In genomic region chr17:12231087-12231486, GRCm38 (mm10) we compare ENCODE assay signal across 23 mouse cellular contexts.
A peak's percentile ranks its signal among the peaks of the same experiment; 100 is the strongest.
DNase-seq lines count a peak whose midpoint lies in the region; ATAC-seq and TF ChIP-seq lines count a peak whose summit lies in the region.
"Had no signal": no experiment of that assay in that cellular context is flagged by ENCODE, and none has a peak within 500 bp of the region (broad histone marks: within the 10 kb centered on the region; RNA-seq: fewer than 3 reads in every experiment).

No protein-coding gene starts in this region.

- peak overlapping the region; percentile 76 for H3K27ac ChIP-seq in forebrain, postnatal 0 days (ENCODE audit: low read depth, low read length)
- H3K27ac ChIP-seq in forebrain, embryonic 13.5 days, result no peak overlapping the region
- H3K27ac ChIP-seq in intestine, embryonic 14.5 days (ENCODE audit: low read depth), result no peak overlapping the region
- no peak overlapping the region for H3K27ac ChIP-seq in heart, embryonic 10.5 days
- H3K27ac ChIP-seq: embryonic facial prominence, embryonic 15.5 days; heart, adult 2 months; hindbrain, embryonic 15.5 days had no signal

- DNase-seq in forebrain, postnatal 0 days, result no peak
- peak; percentile 2 for DNase-seq in 416B (ENCODE audit: low read depth)
- no peak for DNase-seq in intestine, embryonic 14.5 days (ENCODE audit: low spot score)
- DNase-seq in large intestine, adult 2 months (ENCODE audit: low read depth, low spot score), result peak; percentile 22
- no peak for DNase-seq in adrenal gland, adult 8-10 months
- DNase-seq in heart, embryonic 10.5 days (ENCODE audit: low spot score), result no peak
- DNase-seq in frontal cortex, postnatal 25 days (ENCODE audit: low spot score in 2 of 2), result no peak
- DNase-seq: adrenal gland, adult 2 months; adrenal gland, postnatal 36 days; cerebellum, adult 11 months; cerebellum, adult 8-10 months; cerebellum, postnatal 14 days; embryo, embryonic 11 days; gastrocnemius, postnatal 14 days; heart, adult 2 months; heart, postnatal 36 days; kidney, adult 2 months had no signal

- WGBS in forebrain, postnatal 0 days, result 93% methylated on average over 7 of the region's 7 CpGs
- WGBS in forebrain, embryonic 13.5 days, result 93% methylated on average over 7 of the region's 7 CpGs
- 75% methylated on average over 7 of the region's 7 CpGs for WGBS in intestine, embryonic 14.5 days
- WGBS in large intestine, adult 2 months, result 37% methylated on average over 7 of the region's 7 CpGs
- 92% methylated on average over 7 of the region's 7 CpGs for WGBS in heart, embryonic 10.5 days

- no peaks in the 10 kb centered on the region for H3K27me3 ChIP-seq in forebrain, postnatal 0 days (ENCODE audit: insufficient read depth, low read length)
- H3K27me3 ChIP-seq in forebrain, embryonic 13.5 days, result no peaks in the 10 kb centered on the region
- H3K27me3 ChIP-seq in intestine, embryonic 14.5 days (replicated peaks; ENCODE audit: control insufficient read depth, insufficient read depth, low read length), result no peaks in the 10 kb centered on the region
- H3K27me3 ChIP-seq in heart, embryonic 10.5 days (ENCODE audit: insufficient read depth, poor library complexity, severe bottlenecking), result no peaks in the 10 kb centered on the region
- H3K27me3 ChIP-seq: embryonic facial prominence, embryonic 15.5 days; heart, embryonic 12.5 days; hindbrain, embryonic 15.5 days had no signal

- H3K4me2 ChIP-seq in forebrain, postnatal 0 days (ENCODE audit: low read depth), result no peak overlapping the region
- H3K4me2 ChIP-seq in forebrain, embryonic 13.5 days, result no peak overlapping the region
- H3K4me2 ChIP-seq in intestine, embryonic 14.5 days (ENCODE audit: low read length), result no peak overlapping the region
- H3K4me2 ChIP-seq: embryonic facial prominence, embryonic 15.5 days; heart, embryonic 12.5 days; hindbrain, embryonic 15.5 days had no signal

- H3K9me3 ChIP-seq in forebrain, postnatal 0 days (ENCODE audit: low read length), result no peaks in the 10 kb centered on the region
- H3K9me3 ChIP-seq in forebrain, embryonic 13.5 days (replicated peaks), result no peaks in the 10 kb centered on the region
- H3K9me3 ChIP-seq in intestine, embryonic 14.5 days (ENCODE audit: control insufficient read depth, low read length), result no peaks in the 10 kb centered on the region
- H3K9me3 ChIP-seq in heart, embryonic 10.5 days, result no peaks in the 10 kb centered on the region
- H3K9me3 ChIP-seq: embryonic facial prominence, embryonic 15.5 days; G1E; heart, embryonic 12.5 days; hindbrain, embryonic 15.5 days had no signal

- H3K4me3 ChIP-seq in forebrain, postnatal 0 days (ENCODE audit: low read depth, low read length), result no peak overlapping the region
- H3K4me3 ChIP-seq in forebrain, embryonic 13.5 days, result no peak overlapping the region
- H3K4me3 ChIP-seq in intestine, embryonic 14.5 days (ENCODE audit: low read depth, low read length), result no peak overlapping the region
- no peak overlapping the region for H3K4me3 ChIP-seq in heart, embryonic 10.5 days
- H3K4me3 ChIP-seq: embryonic facial prominence, embryonic 15.5 days; heart, adult 2 months; heart, embryonic 12.5 days; hindbrain, embryonic 15.5 days had no signal

- peaks cover 72% of the 10 kb centered on the region for H3K36me3 ChIP-seq in forebrain, postnatal 0 days (ENCODE audit: insufficient read depth)
- H3K36me3 ChIP-seq in forebrain, embryonic 13.5 days (ENCODE audit: poor library complexity, severe bottlenecking), result peaks cover 87% of the 10 kb centered on the region
- H3K36me3 ChIP-seq in intestine, embryonic 14.5 days (ENCODE audit: control insufficient read depth, insufficient read depth, low read length), result peaks cover 93% of the 10 kb centered on the region
- peaks cover 95% of the 10 kb centered on the region for H3K36me3 ChIP-seq in heart, embryonic 10.5 days

- H3K9ac ChIP-seq in forebrain, postnatal 0 days, result no peak overlapping the region
- H3K9ac ChIP-seq in forebrain, embryonic 13.5 days, result no peak overlapping the region
- no peak overlapping the region for H3K9ac ChIP-seq in intestine, embryonic 14.5 days (ENCODE audit: low read length)
- H3K9ac ChIP-seq: embryonic facial prominence, embryonic 15.5 days; heart, embryonic 12.5 days; hindbrain, embryonic 15.5 days had no signal

- TF ChIP-seq CTCF in forebrain, postnatal 0 days (IDR thresholded peaks at IDR 0.05; ENCODE audit: low read depth), result no peak

- H3K4me1 ChIP-seq in forebrain, postnatal 0 days (ENCODE audit: insufficient read depth), result peaks cover 5% of the 10 kb centered on the region; the same call in 1 of the 2 replicates
- no peaks in the 10 kb centered on the region for H3K4me1 ChIP-seq in forebrain, embryonic 13.5 days
- no peaks in the 10 kb centered on the region for H3K4me1 ChIP-seq in intestine, embryonic 14.5 days (replicated peaks; ENCODE audit: control insufficient read depth, insufficient read depth, low read length)
- H3K4me1 ChIP-seq in heart, embryonic 10.5 days, result no peaks in the 10 kb centered on the region
- H3K4me1 ChIP-seq: heart, embryonic 12.5 days had no signal

- no peak for ATAC-seq in forebrain, postnatal 0 days
- ATAC-seq in forebrain, embryonic 13.5 days, result no peak
- 0 out of 2 replicates have a peak, but pooled peaks have one; percentile 17 for ATAC-seq in intestine, embryonic 14.5 days (replicated peaks; ENCODE audit: low FRiP score, low TSS enrichment, low read depth)
- ATAC-seq: CD4-positive, CD25-positive, alpha-beta regulatory T cell, adult 4 months had no signal

Comparison
In these comparisons a context has a peak if more than half of its experiments do, and no peak if none do; other contexts are left out.
1. DNase-seq: peak in 416B (single experiment) and large intestine, adult 2 months (single experiment); none in forebrain, postnatal 0 days (single experiment), intestine, embryonic 14.5 days (single experiment), adrenal gland, adult 8-10 months (single experiment), heart, embryonic 10.5 days (single experiment) and frontal cortex, postnatal 25 days (0 of 2).